Mouse (Mus musculus): ENCODE data around the gene Vmn1r214. TPM values are rescaled to one million over a fixed set of nuclear protein-coding genes. Genes with fewer than 3 reads are reported as not detected.

The Vmn1r214 gene
- polyA plus RNA-seq, 1 experiment from 2014 or later = not detected

Other genes starting within 250 kb of the Vmn1r214 start
- not detected in 2 replicates for gene Vmn1r209, start 220.7 kb upstream of the Vmn1r214 start, polyA plus RNA-seq (2015; fragmentation: Nextera tagmentation; extraction: Ambion mirVana)
- gene Vmn1r210, start 199.1 kb upstream of the Vmn1r214 start, polyA plus RNA-seq (2015; fragmentation: Nextera tagmentation; extraction: Ambion mirVana) = not detected in 2 replicates
- gene Vmn1r211, start 172.9 kb upstream of the Vmn1r214 start, polyA plus RNA-seq (2015; fragmentation: Nextera tagmentation; extraction: Ambion mirVana) = not detected in 2 replicates
- gene Vmn1r212, start 146.2 kb upstream of the Vmn1r214 start, polyA plus RNA-seq (2015; fragmentation: Nextera tagmentation; extraction: Ambion mirVana) = not detected in 2 replicates
- not detected in 2 replicates for gene Vmn1r213, start 22.8 kb upstream of the Vmn1r214 start, polyA plus RNA-seq (2015; fragmentation: Nextera tagmentation; extraction: Ambion mirVana)
- gene Vmn1r215, start 37.6 kb downstream of the Vmn1r214 start, polyA plus RNA-seq (2015; fragmentation: Nextera tagmentation; extraction: Ambion mirVana) = not detected in 2 replicates
- gene Vmn1r217, start 87.8 kb downstream of the Vmn1r214 start, polyA plus RNA-seq (2015; fragmentation: Nextera tagmentation; extraction: Ambion mirVana) = not detected in 2 replicates
- not detected in 2 replicates for gene Vmn1r218, start 102.7 kb downstream of the Vmn1r214 start, polyA plus RNA-seq (2015; fragmentation: Nextera tagmentation; extraction: Ambion mirVana)
- 0.01 TPM in 1 of 2 replicates, not detected in the other for gene Vmn1r219, start 128.9 kb downstream of the Vmn1r214 start, polyA plus RNA-seq (2015; fragmentation: Nextera tagmentation; extraction: Ambion mirVana)
- not detected in 2 replicates for gene Vmn1r220, start 157.6 kb downstream of the Vmn1r214 start, polyA plus RNA-seq (2015; fragmentation: Nextera tagmentation; extraction: Ambion mirVana)
- gene Vmn1r221, start 183.7 kb downstream of the Vmn1r214 start, polyA plus RNA-seq (2015; fragmentation: Nextera tagmentation; extraction: Ambion mirVana) = not detected in 2 replicates
- not detected in 2 replicates for gene Vmn1r222, start 205.5 kb downstream of the Vmn1r214 start, polyA plus RNA-seq (2015; fragmentation: Nextera tagmentation; extraction: Ambion mirVana)
- not detected in 2 replicates for gene Vmn1r223, start 216.7 kb downstream of the Vmn1r214 start, polyA plus RNA-seq (2015; fragmentation: Nextera tagmentation; extraction: Ambion mirVana)

Data from intestine, embryonic 16.5 days (tissue).